Mouse (Mus musculus) common myeloid progenitor, adult 5-6 weeks (primary cell): Measurements from ENCODE around the gene Rtbdn. TPM values are rescaled to one million over a fixed set of nuclear protein-coding genes. Genes with fewer than 3 reads are reported as not detected.

ENCODE experiments used
- ATAC-seq: replicated peaks from 2 replicates; pipeline ENCODE4 v1.8.0; 2016; ENCODE audit warnings: low read depth, mild to moderate bottlenecking, moderate TSS enrichment, inconsistent platforms; ENCODE audit not compliant: poor library complexity, severe bottlenecking
- total RNA-seq: library from RNA; stranded (forward); fragments of 200-1000, 187-1606 nt; gene quantifications from 2 replicates; pipeline ENCODE4 v1.2.3, GENCODE M21; 2017

Rtbdn gene
- total RNA-seq, 1 experiment from 2014 or later: not detected

- no peak for ATAC-seq
Measured at GRCm38 (mm10) chr8:84976763-84977434, 30.1 kb downstream of the Rtbdn start.

- no peak; the same call in 1 of the 2 replicates for ATAC-seq
Measured at GRCm38 (mm10) chr8:84977435-84978247, 30.9 kb downstream of the Rtbdn start.

GRCm38 (mm10) chr8:84978248-84978940 lies 31.6 kb downstream of the Rtbdn start, which contains the start of gene Junb:
Junb (minus strand) TSS chr8:84978718.
- peak; percentile 33 for ATAC-seq

GRCm38 (mm10) chr8:84979599-84980421 lies 33.0 kb downstream of the Rtbdn start:
- peak; percentile 37 for ATAC-seq

GRCm38 (mm10) chr8:84980622-84981358 lies 34.0 kb downstream of the Rtbdn start:
- no peak for ATAC-seq

GRCm38 (mm10) chr8:84981644-84982498 lies 35.1 kb downstream of the Rtbdn start:
- no peak for ATAC-seq

- ATAC-seq: no peak
Measured at GRCm38 (mm10) chr8:84982499-84983011, 35.8 kb downstream of the Rtbdn start.

GRCm38 (mm10) chr8:84984294-84985048 lies 37.7 kb downstream of the Rtbdn start:
- no peak for ATAC-seq

GRCm38 (mm10) chr8:84985049-84985683 lies 38.4 kb downstream of the Rtbdn start:
- ATAC-seq: 0 out of 2 replicates have a peak, but pooled peaks have one; percentile 4

- ATAC-seq: peak; percentile 44
Measured at GRCm38 (mm10) chr8:84985684-84986378, 39.0 kb downstream of the Rtbdn start.

GRCm38 (mm10) chr8:84986379-84986945 lies 39.7 kb downstream of the Rtbdn start:
- peak; percentile 0; the same call in 1 of the 2 replicates for ATAC-seq

- no peak for ATAC-seq
Measured at GRCm38 (mm10) chr8:84987388-84987787, 40.6 kb downstream of the Rtbdn start.

GRCm38 (mm10) chr8:84987903-84988302 lies 41.1 kb downstream of the Rtbdn start:
- no peak for ATAC-seq

GRCm38 (mm10) chr8:84989311-84989731 lies 42.5 kb downstream of the Rtbdn start:
- no peak for ATAC-seq

- peak; percentile 48 for ATAC-seq
Measured at GRCm38 (mm10) chr8:84989810-84990209, 43.0 kb downstream of the Rtbdn start.

- ATAC-seq: peak; percentile 79
Measured at GRCm38 (mm10) chr8:84990349-84990748, 43.6 kb downstream of the Rtbdn start, which contains the start of gene Hook2. Hook2 (plus strand) TSS chr8:84990603.
